Mouse (Mus musculus): ENCODE data around the gene Cenpj.

Gene Cenpj

GRCm38 (mm10) chr14:56545491-56545890, 29.7 kb downstream of the Cenpj start:
- no peak for DNase-seq (ENCODE audit: low read depth)

- no peak for DNase-seq (ENCODE audit: low read depth)
Measured at GRCm38 (mm10) chr14:56544946-56545345, 30.3 kb downstream of the Cenpj start.

GRCm38 (mm10) chr14:56530788-56531187, 44.4 kb downstream of the Cenpj start:
- DNase-seq (ENCODE audit: low read depth): no peak

DNA sequence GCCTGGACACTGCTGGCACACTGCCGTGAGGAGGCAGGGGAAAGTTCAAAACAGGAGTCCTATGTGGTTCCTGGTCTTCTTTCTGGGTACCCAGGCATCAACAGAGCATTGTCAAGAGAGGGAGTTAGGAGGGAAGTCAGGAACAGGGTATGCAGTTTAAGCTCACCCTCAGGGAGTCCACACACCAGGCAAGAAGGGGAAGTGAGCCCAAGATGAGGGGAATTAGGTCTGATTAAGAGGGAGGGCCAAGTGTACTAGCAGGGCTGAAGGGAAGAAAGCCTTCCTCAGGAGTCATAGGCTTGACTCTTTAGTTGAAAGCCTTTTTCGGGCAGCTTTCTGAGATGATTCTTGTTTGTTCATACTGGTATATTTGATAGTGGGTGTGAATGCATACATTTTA, 60.5 kb downstream of the Cenpj start:
- DNase-seq (ENCODE audit: low read depth): no peak

DNA sequence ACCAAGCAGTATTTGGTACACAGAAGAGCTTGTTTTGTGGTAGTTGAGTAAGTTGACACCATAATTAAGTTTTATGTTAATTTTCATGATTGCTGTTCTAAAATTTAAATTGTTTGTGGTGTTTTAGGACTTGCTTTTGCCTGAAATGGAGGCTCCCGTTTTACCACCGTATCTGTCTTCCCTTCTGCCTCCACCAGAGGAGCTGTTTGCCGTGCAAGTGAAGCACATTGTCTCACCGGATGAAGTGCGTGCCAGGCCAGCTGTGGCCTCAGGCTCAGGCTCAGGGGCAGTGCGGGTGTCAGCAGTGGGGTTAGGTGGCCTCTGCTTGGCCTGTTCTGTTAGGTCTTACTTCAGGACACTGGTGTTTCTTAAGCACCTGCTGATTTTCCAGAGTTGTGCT, 63.1 kb downstream of the Cenpj start:
- peak; percentile 16 for DNase-seq (ENCODE audit: low read depth)

- DNase-seq (ENCODE audit: low read depth): no peak
Measured at GRCm38 (mm10) chr14:56506743-56507142, 68.5 kb downstream of the Cenpj start.

DNA sequence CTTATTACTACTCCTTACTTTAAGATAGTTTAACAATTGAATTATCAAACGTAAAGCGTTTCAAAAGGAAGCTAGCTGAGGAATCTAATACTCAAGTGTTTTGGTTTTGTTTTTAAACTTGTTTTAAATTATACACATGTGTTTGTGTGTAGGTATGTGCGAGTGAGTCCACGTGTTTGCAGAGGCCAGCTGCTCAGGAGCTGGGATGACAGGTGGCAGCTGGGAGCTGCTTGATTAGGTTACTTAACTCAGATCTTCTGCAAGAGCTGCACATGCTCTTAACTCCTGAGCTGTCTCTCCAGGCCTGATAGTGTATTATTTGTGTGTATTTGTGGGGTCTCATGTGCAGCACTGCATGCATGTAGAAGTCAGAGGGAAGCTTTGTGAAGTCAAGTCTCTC, 72.8 kb downstream of the Cenpj start:
- no peak for DNase-seq (ENCODE audit: low read depth)

- no peak for DNase-seq (ENCODE audit: low read depth)
Measured at GRCm38 (mm10) chr14:56489806-56490205, 85.4 kb downstream of the Cenpj start.

Measured in 416B (cell line).